Comparison of ENCODE assay signal across 15 mouse cellular contexts in genomic region chr10:39163694-39164093, GRCm38 (mm10). TPM values are rescaled to one million over a fixed set of nuclear protein-coding genes. Genes with fewer than 3 reads are reported as not detected.
DNase-seq lines count a peak whose midpoint lies in the region; ATAC-seq and TF ChIP-seq lines count a peak whose summit lies in the region.
"Had no signal": no experiment of that assay in that cellular context is flagged by ENCODE, and none has a peak within 500 bp of the region (broad histone marks: within the 10 kb centered on the region; RNA-seq: fewer than 3 reads in every experiment).

Gene Ccn6 (minus strand): TSS chr10:39163794.

- H3K4me1 ChIP-seq in heart, embryonic 11.5 days (ENCODE audit: control insufficient read depth, insufficient read depth, low read length) = peaks cover 6% of the 10 kb centered on the region; the same call in 1 of the 2 replicates
- 0 out of 2 replicates have a peak, but pooled peaks cover 5% of the 10 kb centered on the region for H3K4me1 ChIP-seq in lung, postnatal 0 days (ENCODE audit: insufficient read depth, low read depth, low read length)
- no peaks in the 10 kb centered on the region for H3K4me1 ChIP-seq in lung, adult 2 months (ENCODE audit: control insufficient read depth, insufficient read depth, low read length)
- no peaks in the 10 kb centered on the region for H3K4me1 ChIP-seq in liver, embryonic 14.5 days (replicated peaks; ENCODE audit: control insufficient read depth in 2 of 2, insufficient read depth in 2 of 2, low read length in 1 of 2)
- H3K4me1 ChIP-seq in stomach, postnatal 0 days (replicated peaks; ENCODE audit: control insufficient read depth, insufficient read depth) = no peaks in the 10 kb centered on the region
- H3K4me1 ChIP-seq in midbrain, postnatal 0 days (ENCODE audit: insufficient read depth, low read length) = peaks cover 10% of the 10 kb centered on the region

- no peak within 1 kb of the TSS for H3K4me2 ChIP-seq in heart, embryonic 11.5 days
- H3K4me2 ChIP-seq in lung, postnatal 0 days (replicated peaks; ENCODE audit: low read depth, low read length) = peak within 1 kb of the TSS; percentile 35
- H3K4me2 ChIP-seq in liver, embryonic 14.5 days (ENCODE audit: low read depth) = peak within 1 kb of the TSS; percentile 20; the same call in 1 of the 2 replicates
- H3K4me2 ChIP-seq in stomach, postnatal 0 days (replicated peaks; ENCODE audit: low read depth) = peak within 1 kb of the TSS; percentile 3
- H3K4me2 ChIP-seq in midbrain, postnatal 0 days (ENCODE audit: low read depth, low read length, poor library complexity, severe bottlenecking) = no peak within 1 kb of the TSS
- H3K4me2 ChIP-seq: hindbrain, embryonic 14.5 days; midbrain, embryonic 12.5 days had no signal

- H3K27ac ChIP-seq in heart, embryonic 11.5 days (ENCODE audit: low read depth, low read length) = no peak within 1 kb of the TSS
- H3K27ac ChIP-seq in lung, postnatal 0 days (ENCODE audit: low read length) = no peak within 1 kb of the TSS
- H3K27ac ChIP-seq in liver, embryonic 14.5 days = no peak within 1 kb of the TSS
- no peak within 1 kb of the TSS for H3K27ac ChIP-seq in stomach, postnatal 0 days (replicated peaks)
- no peak within 1 kb of the TSS for H3K27ac ChIP-seq in midbrain, postnatal 0 days (ENCODE audit: low read depth, low read length)
- H3K27ac ChIP-seq: left cerebral cortex, adult 2 months; midbrain, embryonic 12.5 days had no signal

- TF ChIP-seq CTCF in lung, postnatal 0 days (IDR thresholded peaks at IDR 0.05) = no peak
- TF ChIP-seq CTCF in lung, adult 2 months (IDR thresholded peaks at IDR 0.05; ENCODE audit: insufficient read depth, low read length) = no peak
- no peak for TF ChIP-seq CTCF in liver, embryonic 14.5 days (IDR thresholded peaks at IDR 0.05; ENCODE audit: low read depth)
- TF ChIP-seq CTCF in stomach, postnatal 0 days (IDR thresholded peaks at IDR 0.05; ENCODE audit: low read depth) = no peak
- TF ChIP-seq CTCF in midbrain, postnatal 0 days (IDR thresholded peaks at IDR 0.05) = no peak

- no peak within 1 kb of the TSS for H3K4me3 ChIP-seq in heart, embryonic 11.5 days (ENCODE audit: low read depth, low read length)
- H3K4me3 ChIP-seq in lung, postnatal 0 days (ENCODE audit: low read depth, low read length) = no peak within 1 kb of the TSS
- no peak within 1 kb of the TSS for H3K4me3 ChIP-seq in lung, adult 2 months (replicated peaks; ENCODE audit: extremely low read depth, low read depth, low read length)
- H3K4me3 ChIP-seq in liver, embryonic 14.5 days (ENCODE audit: insufficient read depth in 1 of 2, low read depth in 2 of 2, low read length in 2 of 2) = no peak within 1 kb of the TSS
- 0 out of 2 replicates have a peak within 1 kb of the TSS, but pooled peaks have one; percentile 3 for H3K4me3 ChIP-seq in stomach, postnatal 0 days (ENCODE audit: low read depth, low read length)
- H3K4me3 ChIP-seq in midbrain, postnatal 0 days (ENCODE audit: low read depth, low read length) = no peak within 1 kb of the TSS
- H3K4me3 ChIP-seq: left cerebral cortex, adult 2 months; midbrain, embryonic 12.5 days had no signal

- no peak for TF ChIP-seq POLR2A in lung, adult 2 months (IDR thresholded peaks at IDR 0.05; ENCODE audit: borderline replicate concordance, extremely low read depth, low read depth, low read length)

- peak; percentile 85 for DNase-seq in heart, adult 11 months
- DNase-seq in lung, postnatal 0 days (ENCODE audit: low spot score) = no peak
- no peak for DNase-seq in lung, adult 2 months
- no peak for DNase-seq in liver, embryonic 14.5 days (ENCODE audit: low read depth in 3 of 3, low spot score in 3 of 3)
- DNase-seq in stomach, postnatal 0 days (ENCODE audit: low spot score) = no peak
- no peak for DNase-seq in adrenal gland, adult 2 months
- DNase-seq in midbrain, postnatal 0 days (ENCODE audit: low spot score) = no peak
- DNase-seq: cerebellum, adult 9-10 months; spleen, adult 18-20 months had no signal

- no peak for TF ChIP-seq EP300 in lung, postnatal 0 days (IDR thresholded peaks at IDR 0.05)
- TF ChIP-seq EP300 in liver, embryonic 14.5 days (IDR thresholded peaks at IDR 0.05; ENCODE audit: low read depth) = no peak
- no peak for TF ChIP-seq EP300 in stomach, postnatal 0 days (optimal IDR thresholded peaks at IDR 0.05)

- H3K9ac ChIP-seq in heart, embryonic 11.5 days (ENCODE audit: low read depth, low read length) = no peak within 1 kb of the TSS
- no peak within 1 kb of the TSS for H3K9ac ChIP-seq in lung, postnatal 0 days (replicated peaks; ENCODE audit: low read depth)
- H3K9ac ChIP-seq in liver, embryonic 14.5 days (replicated peaks) = no peak within 1 kb of the TSS
- H3K9ac ChIP-seq in stomach, postnatal 0 days (ENCODE audit: low read length) = 0 out of 2 replicates have a peak within 1 kb of the TSS, but pooled peaks have one; percentile 19
- H3K9ac ChIP-seq in midbrain, postnatal 0 days (replicated peaks; ENCODE audit: low read length, poor library complexity, severe bottlenecking) = no peak within 1 kb of the TSS
- H3K9ac ChIP-seq: hindbrain, embryonic 14.5 days; midbrain, embryonic 12.5 days had no signal

- no peaks in the 10 kb centered on the region for H3K9me3 ChIP-seq in heart, embryonic 11.5 days (replicated peaks; ENCODE audit: control insufficient read depth, low read length)
- H3K9me3 ChIP-seq in lung, postnatal 0 days (ENCODE audit: low read length) = no peaks in the 10 kb centered on the region
- H3K9me3 ChIP-seq in liver, embryonic 14.5 days (ENCODE audit: control insufficient read depth, low read length) = no peaks in the 10 kb centered on the region
- H3K9me3 ChIP-seq in stomach, postnatal 0 days (ENCODE audit: control insufficient read depth, low read length) = no peaks in the 10 kb centered on the region
- no peaks in the 10 kb centered on the region for H3K9me3 ChIP-seq in midbrain, postnatal 0 days (ENCODE audit: low read length)
- H3K9me3 ChIP-seq: midbrain, embryonic 12.5 days had no signal

- H3K27me3 ChIP-seq in heart, embryonic 11.5 days (ENCODE audit: control insufficient read depth, insufficient read depth, low read length) = no peaks in the 10 kb centered on the region
- no peaks in the 10 kb centered on the region for H3K27me3 ChIP-seq in lung, postnatal 0 days (replicated peaks; ENCODE audit: insufficient read depth, low read length)
- no peaks in the 10 kb centered on the region; the same call in 1 of the 2 replicates for H3K27me3 ChIP-seq in liver, embryonic 14.5 days (ENCODE audit: control insufficient read depth, insufficient read depth, low read length)
- no peaks in the 10 kb centered on the region for H3K27me3 ChIP-seq in stomach, postnatal 0 days (ENCODE audit: control insufficient read depth, insufficient read depth, low read length)
- H3K27me3 ChIP-seq in midbrain, postnatal 0 days (ENCODE audit: insufficient read depth, low read length) = no peaks in the 10 kb centered on the region

- H3K36me3 ChIP-seq in heart, embryonic 11.5 days (ENCODE audit: control insufficient read depth, insufficient read depth, low read length) = no peaks in the 10 kb centered on the region
- no peaks in the 10 kb centered on the region for H3K36me3 ChIP-seq in lung, postnatal 0 days (ENCODE audit: insufficient read depth, low read length)
- no peaks in the 10 kb centered on the region for H3K36me3 ChIP-seq in liver, embryonic 14.5 days (replicated peaks; ENCODE audit: control insufficient read depth, insufficient read depth, low read depth)
- no peaks in the 10 kb centered on the region for H3K36me3 ChIP-seq in stomach, postnatal 0 days (ENCODE audit: control insufficient read depth, insufficient read depth, low read length)
- H3K36me3 ChIP-seq in midbrain, postnatal 0 days (ENCODE audit: insufficient read depth, low read length) = no peaks in the 10 kb centered on the region
- H3K36me3 ChIP-seq: midbrain, embryonic 12.5 days had no signal

- no peak for ATAC-seq in heart, embryonic 11.5 days (replicated peaks; ENCODE audit: insufficient number of reproducible peaks, low FRiP score, low TSS enrichment)
- no peak for ATAC-seq in lung, postnatal 0 days
- ATAC-seq in liver, embryonic 14.5 days (ENCODE audit: insufficient read depth) = no peak
- ATAC-seq in stomach, postnatal 0 days (ENCODE audit: low FRiP score, low TSS enrichment) = peak; percentile 32; the same call in 1 of the 2 replicates
- no peak for ATAC-seq in midbrain, postnatal 0 days (ENCODE audit: low FRiP score)

- 83% methylated on average over 10 of the region's 10 CpGs for WGBS in heart, embryonic 11.5 days (ENCODE audit: insufficient replicate concordance)
- WGBS in lung, postnatal 0 days = 83% methylated on average over 10 of the region's 10 CpGs
- 89% methylated on average over 10 of the region's 10 CpGs for WGBS in lung, adult 2 months
- 75% methylated on average over 10 of the region's 10 CpGs for WGBS in liver, embryonic 14.5 days (ENCODE audit: insufficient replicate concordance)
- 84% methylated on average over 10 of the region's 10 CpGs for WGBS in stomach, postnatal 0 days
- 93% methylated on average over 10 of the region's 10 CpGs for WGBS in midbrain, postnatal 0 days

RNA-seq across cellular contexts. Expression of gene Ccn6, which starts in this region (rescaled TPM):
- polyA plus RNA-seq in heart, embryonic 11.5 days (2014; fragmentation: Nextera tagmentation; extraction: Ambion mirVana) = 0.36 TPM in 1 of 2 replicates, not detected in the other
- 0.10 TPM in 1 of 2 replicates, not detected in the other for polyA plus RNA-seq in lung, postnatal 0 days (2015; fragmentation: Nextera tagmentation; extraction: Ambion mirVana)
- polyA plus RNA-seq in lung, adult 2 months (2012; rRNA removed) = 0.20 and 0.25 TPM in 2 replicates
- not detected in 2 replicates for polyA plus RNA-seq in liver, embryonic 14.5 days (2012; rRNA removed)
- 0.08 and 0.15 TPM in 2 replicates for polyA plus RNA-seq in liver, embryonic 14.5 days (2014; fragmentation: Nextera tagmentation; extraction: Ambion mirVana)
- polyA plus RNA-seq in stomach, postnatal 0 days (2015; fragmentation: Nextera tagmentation; extraction: Ambion mirVana) = 0.10 and 0.18 TPM in 2 replicates
- not detected for total RNA-seq in adrenal gland, adult 2 months (2021)
- polyA plus RNA-seq in adrenal gland, adult 2 months (2012; rRNA removed) = 0.07 and 0.22 TPM in 2 replicates
- total RNA-seq in midbrain, postnatal 0 days (2014; rRNA removed) = 0.38 and 0.93 TPM in 2 replicates
- 0.32 and 0.37 TPM in 2 replicates for polyA plus RNA-seq in midbrain, postnatal 0 days (2015; fragmentation: Nextera tagmentation; extraction: Ambion mirVana)
- total RNA-seq: granulocyte monocyte progenitor cell, adult 5-6 weeks had no signal
- polyA plus RNA-seq: heart, postnatal 0 days had no signal

Comparison
In these comparisons a context has a peak if more than half of its experiments do, and no peak if none do; other contexts are left out.
1. Peak in ATAC-seq, H3K4me3 ChIP-seq, H3K9ac ChIP-seq and H3K4me2 ChIP-seq in stomach, postnatal 0 days; RNA of the gene not detected or under 1 TPM.
2. H3K4me2 ChIP-seq: peak in lung, postnatal 0 days (single experiment) and liver, embryonic 14.5 days (single experiment); none in heart, embryonic 11.5 days (single experiment) and midbrain, postnatal 0 days (single experiment).